Mouse (Mus musculus) macrophage (primary cell): Measurements from ENCODE around the gene Sgip1. TPM values are rescaled to one million over a fixed set of nuclear protein-coding genes. Genes with fewer than 3 reads are reported as not detected.

ENCODE experiments used
- H3K27ac ChIP-seq: fragments of 350-480 bp; formaldehyde crosslinking; 2 replicates; pipeline ENCODE4 v1.9.0; 2021
- H3K36me3 ChIP-seq: fragments of 350-480 bp; formaldehyde crosslinking; 2 replicates; pipeline ENCODE4 v1.9.0; 2021; ENCODE audit errors: inconsistent target
- H3K4me3 ChIP-seq: fragments of 350-480 bp; formaldehyde crosslinking; 2 replicates; pipeline ENCODE4 v1.9.0; 2021; ENCODE audit errors: inconsistent target
- H3K79me2 ChIP-seq: fragments of 350-480 bp; formaldehyde crosslinking; 2 replicates; pipeline ENCODE4 v1.9.0; 2021; ENCODE audit errors: inconsistent target
- WGBS: methylation state at CpG from one replicate; pipeline ENCODE4 v1.1.7; 2026; ENCODE audit warnings: inconsistent platforms; ENCODE audit not compliant: missing documents; 5-methylcytosine and 5-hydroxymethylcytosine counted together
- polyA plus RNA-seq: library from polyadenylated mRNA; stranded (reverse); fragments of 250-400 nt; gene quantifications from 3 replicates; pipeline ENCODE4 v1.2.4, GENCODE M21; 2018; ENCODE audit warnings: inconsistent platforms

Gene Sgip1
- polyA plus RNA-seq, 1 experiment from 2014 or later: 0.33 TPM

DNA sequence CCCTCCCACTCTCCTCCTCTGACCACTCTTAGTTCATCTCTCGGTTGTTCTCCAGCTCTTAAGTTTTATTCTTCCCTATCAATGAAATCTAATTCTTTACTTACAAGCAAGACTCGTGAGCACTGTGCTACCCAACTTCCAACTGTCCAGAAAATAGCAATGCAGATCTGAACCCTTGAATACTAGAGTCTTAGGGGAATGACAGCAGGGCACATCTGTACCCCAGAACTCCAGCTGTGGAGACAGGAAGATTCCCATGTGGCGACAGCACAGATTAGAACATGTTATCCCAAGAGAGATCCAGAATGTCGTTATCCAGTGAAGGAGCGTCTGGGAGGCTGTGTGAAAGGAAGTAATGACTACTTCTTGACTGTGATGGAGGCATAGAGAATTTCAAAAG is 265.2 kb downstream of the Sgip1 start:
- no peak overlapping the region for H3K4me3 ChIP-seq
- no peaks in the 10 kb centered on the region for H3K36me3 ChIP-seq
- WGBS: 91% methylated on average over 5 of the region's 5 CpGs
- H3K79me2 ChIP-seq: no peaks in the 10 kb centered on the region
- no peak overlapping the region for H3K27ac ChIP-seq

DNA sequence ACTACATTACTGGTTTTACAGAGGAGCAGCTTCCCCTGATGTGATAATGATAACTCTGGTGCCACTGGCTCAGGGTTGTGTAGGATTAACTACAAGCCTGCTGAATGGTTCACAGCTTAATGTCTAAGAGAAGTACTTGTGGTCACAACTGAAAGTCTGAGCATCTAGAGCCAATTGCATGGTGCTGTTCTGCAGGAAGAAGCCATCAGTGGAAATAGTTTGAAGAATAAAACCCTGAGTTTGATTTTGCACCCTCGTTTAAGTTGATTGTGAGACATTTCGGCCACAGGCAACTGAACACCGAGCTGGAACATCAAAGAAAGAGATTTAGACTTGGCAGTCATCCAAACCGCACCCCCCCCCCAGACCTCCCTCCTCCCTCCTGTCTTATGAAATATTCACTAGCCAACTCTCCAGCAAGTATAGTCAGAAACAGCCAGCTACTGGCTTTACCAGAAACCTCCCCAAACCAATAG is 265.9 kb downstream of the Sgip1 start:
- 13% methylated on average over 4 of the region's 4 CpGs for WGBS
- Histone ChIP-seq H3K4me3 (no peak overlapping the region), H3K79me2 (no peaks in the 10 kb centered on the region), H3K27ac (no peak overlapping the region), H3K36me3 (no peaks in the 10 kb centered on the region)

DNA sequence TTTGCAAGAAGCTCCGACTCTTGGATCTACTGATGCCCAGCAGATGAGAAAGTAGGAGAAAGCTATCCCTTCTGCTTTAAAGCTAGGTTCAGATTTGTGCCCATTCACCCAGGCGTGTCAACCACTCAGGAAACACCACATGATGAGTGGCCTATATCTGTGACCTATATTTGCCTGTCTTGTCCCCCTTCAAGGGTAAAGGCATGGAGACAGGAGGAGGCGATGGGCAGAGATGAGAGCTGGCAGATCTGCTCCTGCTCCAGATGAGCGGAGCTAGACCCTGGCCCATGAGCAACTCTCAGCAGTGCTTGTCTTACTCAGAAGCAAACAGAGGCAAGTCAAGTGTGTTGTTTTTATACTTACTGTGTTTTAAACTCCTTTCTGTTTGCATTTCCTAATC is 269.6 kb downstream of the Sgip1 start:
- H3K27ac ChIP-seq: no peak overlapping the region
- WGBS: 90% methylated on average over 4 of the region's 4 CpGs
- H3K79me2 ChIP-seq: no peaks in the 10 kb centered on the region
- no peak overlapping the region for H3K4me3 ChIP-seq
- no peaks in the 10 kb centered on the region for H3K36me3 ChIP-seq

DNA sequence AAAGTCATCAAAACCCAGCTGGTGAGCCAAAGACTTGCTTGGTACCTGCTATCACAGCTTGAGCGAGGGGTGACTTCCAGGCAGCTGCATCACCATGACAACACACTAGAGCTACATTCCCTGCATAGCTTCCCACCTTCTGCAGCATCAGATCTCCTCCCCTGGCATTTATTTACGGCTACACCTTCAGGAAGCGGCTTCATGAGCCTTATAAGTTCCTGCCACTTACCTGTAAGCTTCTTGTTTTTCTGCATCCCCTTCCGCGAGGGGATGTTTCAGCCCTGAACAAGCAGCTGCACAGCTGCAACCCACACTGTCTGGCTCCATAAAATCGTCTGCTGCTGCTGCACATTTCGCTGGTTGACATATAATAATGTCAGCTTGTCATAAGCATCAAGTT is 270.7 kb downstream of the Sgip1 start:
- H3K27ac ChIP-seq: no peak overlapping the region
- H3K79me2 ChIP-seq: no peaks in the 10 kb centered on the region
- no peaks in the 10 kb centered on the region for H3K36me3 ChIP-seq
- WGBS: 82% methylated on average over 7 of the region's 7 CpGs
- H3K4me3 ChIP-seq: no peak overlapping the region

DNA sequence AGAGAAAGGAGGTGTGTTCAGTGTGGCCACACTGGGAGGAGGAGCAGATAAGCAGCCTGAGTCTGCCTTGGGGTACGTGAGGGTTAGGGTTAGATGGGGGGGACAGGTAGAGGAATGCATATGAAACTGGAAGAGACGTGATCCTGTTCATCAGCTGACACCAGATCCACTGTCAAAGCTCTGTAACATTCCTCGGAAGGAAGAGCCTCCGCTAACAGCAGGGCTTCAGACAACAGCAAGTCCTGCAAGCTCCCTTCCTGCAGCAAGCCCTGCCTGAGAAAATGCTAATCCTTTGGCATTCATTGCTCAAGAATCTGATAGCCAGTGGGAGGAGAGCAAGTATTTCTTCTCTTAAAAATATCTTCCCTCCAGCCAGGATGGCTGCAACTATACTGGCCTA is 272.4 kb downstream of the Sgip1 start:
- no peaks in the 10 kb centered on the region for H3K79me2 ChIP-seq
- no peak overlapping the region for H3K4me3 ChIP-seq
- WGBS: 88% methylated on average over 4 of the region's 4 CpGs
- H3K36me3 ChIP-seq: no peaks in the 10 kb centered on the region
- no peak overlapping the region for H3K27ac ChIP-seq

Other genes with a start within 250 kb of the Sgip1 start
- gene Tctex1d1, start 237.3 kb downstream of the Sgip1 start, polyA plus RNA-seq: not detected in 3 replicates